Comparison of ENCODE assay signal across 19 mouse cellular contexts in genomic region chr3:81030311-81030710, GRCm38 (mm10).
"Had no signal": no experiment of that assay in that cellular context is flagged by ENCODE, and none has a peak within 500 bp of the region (broad histone marks: within the 10 kb centered on the region; RNA-seq: fewer than 3 reads in every experiment).

No protein-coding gene starts in this region.

- H3K9me3 ChIP-seq: limb, embryonic 12.5 days; limb, embryonic 15.5 days; megakaryocyte, embryonic 14.5 days; midbrain, embryonic 10.5 days; midbrain, embryonic 13.5 days; stomach, embryonic 15.5 days had no signal

- H3K4me1 ChIP-seq: limb, embryonic 15.5 days; megakaryocyte, embryonic 14.5 days; midbrain, embryonic 13.5 days; stomach, embryonic 15.5 days had no signal

- H3K27ac ChIP-seq: kidney, postnatal 0 days; left cerebral cortex, adult 2 months; limb, embryonic 12.5 days; limb, embryonic 15.5 days; liver, embryonic 14.5 days; midbrain, embryonic 10.5 days; midbrain, embryonic 13.5 days; stomach, embryonic 15.5 days had no signal

- H3K36me3 ChIP-seq: limb, embryonic 12.5 days; limb, embryonic 15.5 days; midbrain, embryonic 10.5 days; midbrain, embryonic 13.5 days; stomach, embryonic 15.5 days had no signal

- DNase-seq: kidney, adult 2 months; kidney, postnatal 36 days; layer of hippocampus, postnatal 36 days; liver, postnatal 0 days; lung, embryonic 14.5 days; lung, postnatal 10 days; lung, postnatal 36 days; thymus, postnatal 36 days had no signal

- H3K27me3 ChIP-seq: limb, embryonic 12.5 days; limb, embryonic 15.5 days; stomach, embryonic 15.5 days had no signal

- H3K9ac ChIP-seq: limb, embryonic 12.5 days; limb, embryonic 15.5 days; liver, embryonic 14.5 days; liver, postnatal 0 days; lung, embryonic 14.5 days; midbrain, embryonic 13.5 days; stomach, embryonic 15.5 days had no signal

- H3K4me2 ChIP-seq: limb, embryonic 12.5 days; limb, embryonic 15.5 days; liver, embryonic 11.5 days; lung, embryonic 14.5 days; midbrain, embryonic 13.5 days; stomach, embryonic 15.5 days had no signal

- H3K4me3 ChIP-seq: left cerebral cortex, adult 2 months; limb, embryonic 12.5 days; limb, embryonic 15.5 days; megakaryocyte, embryonic 14.5 days; midbrain, embryonic 10.5 days; midbrain, embryonic 13.5 days; stomach, embryonic 15.5 days had no signal

- ATAC-seq: liver, postnatal 0 days; midbrain, embryonic 13.5 days; midbrain, embryonic 16.5 days had no signal
